Mouse (Mus musculus) spleen, postnatal 14 days (tissue): ENCODE results near the gene Mtmr1.

Experiments
- DNase-seq, 2 experiments: peaks; one replicate each; pipeline ENCODE4 v3.0.0; 2021 to 2022; ENCODE audit warnings: low spot score in 2 of 2

The Mtmr1 gene

GRCm38 (mm10) chrX:71364554-71364991 is at the start of gene Mtmr1:
Gene Mtmr1 (plus strand): TSS chrX:71364760.
- DNase-seq = peak; percentile 56 to 73

- DNase-seq = no peak
Measured at GRCm38 (mm10) chrX:71352033-71352432, 12.5 kb upstream of the Mtmr1 start.

GRCm38 (mm10) chrX:71355331-71355730 is 9.2 kb upstream of the Mtmr1 start:
- DNase-seq = no peak

GRCm38 (mm10) chrX:71361793-71362192 is 2.8 kb upstream of the Mtmr1 start:
- peak in 1 of 2 experiments; percentile 6 for DNase-seq

- DNase-seq = no peak
Measured at GRCm38 (mm10) chrX:71364062-71364461, 498 bp upstream of the Mtmr1 start.

GRCm38 (mm10) chrX:71365011-71365410 is 451 bp downstream of the Mtmr1 start:
- DNase-seq = peak in 1 of 2 experiments; percentile 6

- DNase-seq = no peak
Measured at GRCm38 (mm10) chrX:71365510-71365909, 950 bp downstream of the Mtmr1 start.

GRCm38 (mm10) chrX:71366973-71367372 is 2.4 kb downstream of the Mtmr1 start:
- DNase-seq = no peak

- DNase-seq = no peak
Measured at GRCm38 (mm10) chrX:71376781-71377180, 12.2 kb downstream of the Mtmr1 start.

- DNase-seq = no peak
Measured at GRCm38 (mm10) chrX:71378435-71378834, 13.9 kb downstream of the Mtmr1 start.

- DNase-seq = peak in 1 of 2 experiments; percentile 6
Measured at GRCm38 (mm10) chrX:71381571-71381970, 17.0 kb downstream of the Mtmr1 start.

GRCm38 (mm10) chrX:71396326-71396725 is 31.8 kb downstream of the Mtmr1 start:
- no peak for DNase-seq

- DNase-seq = no peak
Measured at GRCm38 (mm10) chrX:71406290-71406689, 41.7 kb downstream of the Mtmr1 start.

GRCm38 (mm10) chrX:71408386-71408785 is 43.8 kb downstream of the Mtmr1 start:
- no peak for DNase-seq

GRCm38 (mm10) chrX:71412776-71413175 is 48.2 kb downstream of the Mtmr1 start:
- DNase-seq = no peak

GRCm38 (mm10) chrX:71413616-71414015 is 49.1 kb downstream of the Mtmr1 start:
- no peak for DNase-seq

GRCm38 (mm10) chrX:71424852-71425251 is 60.3 kb downstream of the Mtmr1 start:
- DNase-seq = no peak

GRCm38 (mm10) chrX:71425746-71426519 is 61.4 kb downstream of the Mtmr1 start:
- DNase-seq = peak; percentile 56 to 71

GRCm38 (mm10) chrX:71427491-71427890 is 62.9 kb downstream of the Mtmr1 start:
- no peak for DNase-seq

GRCm38 (mm10) chrX:71430900-71431299 is 66.3 kb downstream of the Mtmr1 start:
- no peak for DNase-seq

GRCm38 (mm10) chrX:71434448-71434847 is 69.9 kb downstream of the Mtmr1 start:
- no peak for DNase-seq

- DNase-seq = no peak
Measured at GRCm38 (mm10) chrX:71434860-71435259, 70.3 kb downstream of the Mtmr1 start.

- DNase-seq = no peak
Measured at GRCm38 (mm10) chrX:71435542-71435941, 71.0 kb downstream of the Mtmr1 start.

- DNase-seq = no peak
Measured at GRCm38 (mm10) chrX:71439473-71439872, 74.9 kb downstream of the Mtmr1 start.
